Mouse (Mus musculus) adrenal gland, postnatal 14 days (tissue): Measurements from ENCODE around the gene Gm28047. TPM values are rescaled to one million over a fixed set of nuclear protein-coding genes. Genes with fewer than 3 reads are reported as not detected.
A peak's percentile ranks its signal among the peaks of the same experiment; 100 is the strongest.
"Not testable (repeated sequence)": the region's sequence is repeated elsewhere in the genome, so short reads cannot be mapped to it uniquely, and the experiment has no call there.

Experiments
- DNase-seq: peaks from one replicate; pipeline ENCODE4 v3.0.0; 2021; ENCODE audit warnings: mixed read lengths
- total RNA-seq: library from RNA; stranded (reverse); gene quantifications from 2 replicates; pipeline ENCODE4 v1.2.3, GENCODE M21; 2021

Gene Gm28047
- total RNA-seq, 1 experiment from 2014 or later, result not detected

GRCm38 (mm10) chr15:102619486-102619885 lies 5.4 kb downstream of the Gm28047 start:
- DNase-seq, result no peak

DNA sequence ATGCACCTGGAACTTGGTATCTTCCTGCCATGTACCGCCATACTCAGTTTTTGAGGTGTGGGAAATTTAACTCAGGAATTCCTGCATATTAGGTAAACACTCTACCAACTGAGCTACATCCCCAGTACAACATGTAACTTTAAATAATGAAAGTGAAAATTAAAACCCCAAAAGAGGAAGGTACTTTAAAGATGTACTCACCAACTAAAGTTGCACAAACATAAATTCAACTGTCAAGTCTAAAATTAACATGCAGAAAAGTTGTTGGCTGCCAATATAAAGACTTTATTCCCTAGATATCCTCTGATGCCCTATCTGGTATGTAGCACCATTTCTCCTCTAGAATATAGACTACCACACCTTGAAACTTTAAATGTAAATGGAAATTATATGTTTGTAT lies 7.2 kb downstream of the Gm28047 start:
- no peak for DNase-seq

- DNase-seq, result no peak
These were observed 8.7 kb downstream of the Gm28047 start for GRCm38 (mm10) chr15:102616174-102616573.

- DNase-seq, result no peak
These were observed 10.6 kb downstream of the Gm28047 start for GRCm38 (mm10) chr15:102614224-102614623.

DNA sequence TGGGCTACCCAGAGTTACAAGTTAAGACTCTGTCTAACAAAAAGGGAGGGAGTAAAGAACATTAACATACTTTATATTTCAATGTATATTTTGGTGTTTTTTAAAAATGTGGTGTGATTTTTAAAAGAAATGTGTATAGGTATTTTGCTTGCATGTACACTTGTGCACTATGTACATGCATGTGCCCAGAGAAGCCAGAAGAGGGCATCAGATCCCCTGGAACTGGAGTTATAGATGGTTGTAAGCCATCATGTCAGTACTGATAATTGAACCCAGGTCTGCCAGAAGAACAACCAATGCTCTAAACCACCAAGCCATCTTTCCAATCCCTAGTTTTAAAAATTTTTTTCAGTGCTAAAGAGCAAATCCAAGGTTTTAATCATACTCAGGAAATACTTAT lies 11.9 kb downstream of the Gm28047 start:
- DNase-seq, result no peak

- not testable (repeated sequence) for DNase-seq
These were observed 16.3 kb downstream of the Gm28047 start for GRCm38 (mm10) chr15:102608586-102608985.

DNA sequence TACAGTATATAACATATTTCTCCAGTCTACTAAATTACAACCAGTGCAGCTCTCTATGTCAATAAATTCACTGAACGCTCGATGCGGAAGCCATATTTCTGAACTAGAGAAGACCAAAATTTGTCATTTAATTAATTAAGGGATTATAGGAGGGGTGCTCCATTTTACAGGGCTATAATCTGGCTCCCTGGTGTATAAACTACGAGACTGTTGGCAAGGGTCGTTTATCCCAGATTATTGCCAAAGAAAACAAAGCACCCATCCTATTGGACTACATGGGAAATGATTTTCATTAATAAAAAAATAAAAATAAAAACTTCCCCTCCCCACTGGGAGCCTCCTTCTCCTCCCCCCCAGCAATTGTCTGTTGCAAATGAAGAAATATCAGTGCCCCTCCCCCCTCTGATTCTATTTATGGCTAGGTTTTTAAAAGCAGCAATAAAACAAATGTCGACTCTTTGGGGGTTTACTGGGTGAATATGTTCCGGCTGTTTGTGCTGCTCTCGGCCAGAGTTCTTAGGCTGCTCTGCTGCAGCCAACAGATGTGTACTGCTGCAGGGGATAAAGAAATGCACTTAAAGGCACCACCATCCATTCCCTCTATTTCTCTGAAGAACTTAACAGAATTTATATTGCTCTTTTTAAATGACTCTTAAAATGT lies 30.7 kb downstream of the Gm28047 start:
- DNase-seq, result peak; percentile 6

DNA sequence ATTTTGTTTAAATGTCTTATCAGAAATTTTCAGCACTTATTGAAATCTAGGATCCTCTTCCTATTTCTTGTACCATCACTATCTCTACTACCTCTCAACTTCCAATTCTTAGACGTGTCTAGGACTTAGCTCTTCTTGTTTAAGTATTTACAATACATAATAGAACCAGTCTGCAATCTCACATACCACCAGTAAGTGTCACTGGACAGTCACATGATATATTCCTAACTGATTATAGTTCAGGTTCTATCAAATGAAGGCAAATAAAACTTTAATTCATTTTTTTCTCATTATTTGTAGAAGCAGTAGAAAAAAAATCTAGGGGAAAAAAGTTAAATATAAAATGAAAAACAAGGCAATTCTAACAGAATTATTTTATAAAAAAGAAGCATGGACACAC lies 32.2 kb downstream of the Gm28047 start:
- DNase-seq, result no peak

DNA sequence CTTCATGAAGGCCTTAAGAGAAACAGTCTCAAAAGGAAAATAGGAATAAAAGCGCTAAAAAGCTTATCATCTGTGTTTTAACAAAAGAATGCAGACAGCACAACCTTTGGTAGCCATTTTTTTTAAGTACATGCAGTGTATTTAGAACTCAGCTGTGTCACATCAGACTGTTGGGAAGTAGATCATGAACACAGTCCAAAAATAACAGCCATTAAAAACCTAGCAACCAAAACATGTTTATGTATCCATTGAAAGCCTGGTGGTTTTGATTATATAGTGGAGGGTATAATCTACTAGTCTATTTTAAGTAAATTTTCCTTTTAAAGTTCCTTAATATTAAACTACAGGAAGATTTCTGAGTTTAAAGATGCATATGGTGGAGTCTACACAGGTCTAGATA lies 34.3 kb downstream of the Gm28047 start:
- no peak for DNase-seq

GRCm38 (mm10) chr15:102589826-102590225 lies 35.0 kb downstream of the Gm28047 start:
- DNase-seq, result no peak

DNA sequence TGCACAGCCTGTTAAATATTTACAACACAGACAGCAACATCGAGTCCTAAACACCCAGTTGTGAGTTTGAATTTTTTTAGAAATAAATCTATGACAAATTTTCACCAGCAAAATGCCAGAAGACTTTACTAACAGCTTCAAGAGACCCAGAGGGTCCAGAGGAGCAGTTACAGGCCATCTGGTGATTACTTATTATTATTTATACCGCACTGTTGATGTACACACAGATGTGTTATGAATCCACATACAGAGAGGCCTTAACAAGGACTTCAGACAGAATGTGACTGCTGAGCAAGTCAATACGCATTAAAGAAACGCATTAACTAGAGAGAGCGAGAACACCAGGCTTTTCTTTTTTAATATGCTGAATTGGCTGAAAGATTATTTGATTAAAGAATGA lies 39.4 kb downstream of the Gm28047 start:
- DNase-seq, result no peak

- no peak for DNase-seq
These were observed 41.0 kb downstream of the Gm28047 start for GRCm38 (mm10) chr15:102583708-102584383.

- DNase-seq, result no peak
These were observed 43.7 kb downstream of the Gm28047 start for GRCm38 (mm10) chr15:102581205-102581604.

DNA sequence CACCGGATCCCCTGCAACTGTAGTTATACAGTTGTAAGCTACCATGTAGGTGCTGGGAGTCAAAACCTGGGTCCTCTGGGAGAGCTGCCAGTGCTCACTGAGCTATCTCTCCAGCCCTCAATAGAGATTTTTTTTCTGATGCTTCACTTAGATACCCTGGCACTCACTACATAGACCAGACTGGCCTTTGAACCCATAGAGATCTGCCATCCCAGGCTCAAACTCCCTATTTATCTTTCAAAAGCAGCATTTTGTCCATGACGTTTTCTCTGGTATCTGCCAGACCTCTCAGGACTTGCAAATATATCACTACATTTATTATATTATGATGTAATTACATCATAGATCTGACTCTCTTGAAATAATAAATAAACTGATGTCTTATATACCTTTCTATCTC lies 46.5 kb downstream of the Gm28047 start:
- DNase-seq, result no peak

GRCm38 (mm10) chr15:102576972-102577371 lies 47.9 kb downstream of the Gm28047 start:
- DNase-seq, result no peak

DNA sequence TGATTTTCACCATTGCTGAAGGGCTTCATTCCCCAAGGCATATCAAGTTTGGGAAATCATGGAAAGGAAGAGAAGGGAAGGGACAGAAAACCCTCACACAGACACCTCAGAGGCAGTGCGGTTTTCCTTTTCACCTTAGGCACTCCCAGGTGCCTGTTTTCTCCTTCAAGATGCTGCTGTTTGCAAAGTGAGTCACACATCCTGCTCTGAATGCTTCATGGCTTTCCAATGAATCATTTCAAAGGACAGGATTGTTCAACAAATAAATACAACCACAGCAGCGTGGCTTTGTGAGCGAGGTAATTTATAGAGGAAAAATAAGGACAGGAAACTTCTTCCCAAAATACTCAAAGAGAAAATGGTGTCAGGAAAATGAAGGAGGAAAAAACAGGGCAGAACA lies 52.8 kb downstream of the Gm28047 start:
- DNase-seq, result peak; percentile 6

GRCm38 (mm10) chr15:102567849-102568248 lies 57.0 kb downstream of the Gm28047 start:
- no peak for DNase-seq

DNA sequence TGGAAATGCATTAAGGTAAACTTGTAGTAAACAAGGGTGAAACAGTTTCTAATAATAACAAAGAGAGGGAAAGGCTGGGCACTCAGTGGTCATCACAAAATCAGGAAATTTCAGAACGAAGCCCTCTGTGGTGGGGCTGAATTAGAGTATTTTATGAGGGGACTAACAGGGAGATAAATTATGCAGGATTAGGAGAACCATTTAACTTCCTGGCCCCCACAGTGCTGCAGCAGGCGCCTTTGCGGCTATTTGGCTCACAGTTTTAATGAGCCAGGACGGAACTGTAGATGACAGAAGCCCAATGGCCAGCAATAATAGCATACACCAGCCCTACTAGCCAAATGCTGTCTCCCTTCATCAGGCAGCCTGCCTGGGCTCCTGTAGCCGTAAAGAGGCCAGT lies 61.2 kb downstream of the Gm28047 start:
- DNase-seq, result no peak

DNA sequence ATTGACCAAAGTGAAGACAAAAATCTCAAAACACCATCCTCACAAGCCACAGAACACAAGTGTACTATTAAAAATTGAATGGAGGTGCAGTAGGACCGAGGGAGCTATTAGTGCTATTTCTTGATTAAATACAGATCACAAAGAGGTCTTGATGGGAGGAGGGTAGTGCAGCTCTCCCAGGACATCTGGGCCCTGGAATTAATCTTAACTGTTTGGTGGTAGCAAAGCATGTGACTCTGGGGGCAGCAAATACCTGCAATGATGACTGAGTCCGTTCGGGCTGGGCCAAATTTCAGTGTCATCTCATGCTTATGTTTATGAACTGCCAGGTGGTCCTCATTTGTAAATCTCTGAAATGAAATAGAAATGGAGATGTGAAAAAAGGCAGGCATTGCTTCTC lies 61.8 kb downstream of the Gm28047 start:
- no peak for DNase-seq

GRCm38 (mm10) chr15:102562491-102562890 lies 62.4 kb downstream of the Gm28047 start:
- no peak for DNase-seq

DNA sequence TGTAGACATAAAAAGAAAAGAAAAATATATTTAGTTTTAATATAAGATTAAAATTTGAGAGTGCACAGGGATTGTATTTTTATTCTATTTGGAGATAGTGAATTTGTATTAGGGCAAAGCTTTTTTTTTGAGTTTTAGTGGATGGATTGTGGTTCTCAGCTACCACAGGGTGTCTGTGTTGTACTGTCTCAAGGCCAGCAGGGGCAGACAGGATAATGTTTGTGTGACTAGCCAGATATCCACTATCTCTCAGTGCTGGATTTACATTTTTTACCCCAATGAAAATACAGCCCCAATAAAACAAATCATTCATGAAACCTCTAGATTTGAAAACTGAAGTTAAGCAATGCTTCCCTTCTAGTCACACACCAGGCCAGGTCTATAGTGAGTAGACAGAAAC lies 67.3 kb downstream of the Gm28047 start:
- DNase-seq, result no peak

DNA sequence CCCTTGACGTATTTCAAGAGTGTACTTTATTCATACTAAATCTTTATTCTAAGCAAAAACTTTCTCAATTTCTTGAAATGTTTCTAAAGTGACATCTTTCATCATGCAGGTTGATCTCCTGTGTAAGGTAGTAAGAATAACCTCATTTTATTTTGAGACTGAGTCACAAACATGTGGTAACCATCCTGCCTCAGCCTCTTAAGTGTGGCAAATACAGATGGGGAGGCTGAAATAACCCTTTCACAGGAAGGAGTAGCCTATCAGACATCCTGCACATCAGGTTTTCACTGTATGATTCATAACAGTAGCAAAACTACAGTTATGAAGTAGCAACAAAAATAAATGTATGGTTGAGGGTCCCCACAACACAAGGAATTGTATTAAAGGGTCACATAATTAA lies 69.3 kb downstream of the Gm28047 start:
- no peak for DNase-seq

GRCm38 (mm10) chr15:102552599-102552998 lies 72.3 kb downstream of the Gm28047 start:
- DNase-seq, result no peak

- peak; percentile 14 for DNase-seq
These were observed 77.4 kb downstream of the Gm28047 start for GRCm38 (mm10) chr15:102547478-102547877.
